Mouse (Mus musculus) skeletal muscle tissue, postnatal 0 days (tissue): ENCODE results near the gene Slc36a3. TPM values are rescaled to one million over a fixed set of nuclear protein-coding genes. Genes with fewer than 3 reads are reported as not detected.

ENCODE experiments used
- polyA plus RNA-seq: library from polyadenylated mRNA; unstranded; fragments of >200 nt; fragmentation: Nextera tagmentation; extraction: Ambion mirVana; gene quantifications from 2 replicates; pipeline ENCODE4 v1.2.1, GENCODE M21; 2015

Gene Slc36a3
- not detected in 2 replicates for polyA plus RNA-seq

DNA sequence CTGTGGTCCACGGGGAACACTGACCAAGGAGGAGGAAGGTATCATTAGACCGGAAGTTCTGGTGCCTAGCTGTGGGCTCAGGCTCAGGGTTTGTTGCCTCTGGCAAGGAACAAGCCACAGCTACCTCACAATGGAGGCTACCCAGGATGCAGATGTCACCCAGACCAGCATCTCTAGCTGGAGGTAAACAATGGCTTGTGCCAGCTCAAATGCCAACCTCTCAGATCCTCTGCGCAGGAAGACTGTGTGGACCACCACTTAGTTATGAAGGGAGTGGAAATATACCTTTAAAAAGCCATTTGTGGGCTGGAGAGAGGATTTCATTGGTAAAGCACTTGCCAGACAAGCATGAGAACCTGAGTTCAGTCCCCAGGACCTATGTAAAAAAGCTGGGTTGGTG is at the start of gene Slc36a3:
Gene Slc36a3 (minus strand): TSS at position 101 of the 400 bp plus-strand sequence.

DNA sequence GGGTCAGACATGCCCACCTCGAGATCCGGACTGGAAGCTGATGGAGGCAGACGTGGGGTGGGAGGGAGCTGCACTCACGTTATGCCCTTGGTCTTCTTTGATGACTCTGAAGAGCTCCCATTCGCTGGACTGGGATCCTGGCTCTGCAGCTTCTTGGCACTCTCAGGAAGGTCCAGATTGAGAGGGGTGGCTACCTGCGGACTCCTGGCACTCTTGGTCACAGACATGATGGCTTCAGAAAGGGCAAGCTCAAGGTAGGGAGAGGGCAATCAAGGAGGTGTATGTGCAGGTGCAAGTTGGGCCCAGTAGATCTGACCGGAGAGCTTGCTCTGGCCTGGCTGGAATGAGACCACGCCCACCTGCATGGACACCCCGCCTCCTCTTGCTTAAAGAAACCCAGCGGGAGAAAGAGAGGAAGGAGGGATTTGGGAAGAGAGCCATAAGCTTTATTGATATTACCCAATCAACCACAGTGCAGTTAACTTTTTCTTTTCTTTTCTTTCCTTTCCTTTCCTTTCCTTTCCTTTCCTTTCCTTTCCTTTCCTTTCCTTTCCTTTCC is 33.3 kb upstream of the Slc36a3 start, which contains the start of gene Slc36a2:
Gene Slc36a2 (minus strand): TSS at position 345 of the 559 bp plus-strand sequence.

DNA sequence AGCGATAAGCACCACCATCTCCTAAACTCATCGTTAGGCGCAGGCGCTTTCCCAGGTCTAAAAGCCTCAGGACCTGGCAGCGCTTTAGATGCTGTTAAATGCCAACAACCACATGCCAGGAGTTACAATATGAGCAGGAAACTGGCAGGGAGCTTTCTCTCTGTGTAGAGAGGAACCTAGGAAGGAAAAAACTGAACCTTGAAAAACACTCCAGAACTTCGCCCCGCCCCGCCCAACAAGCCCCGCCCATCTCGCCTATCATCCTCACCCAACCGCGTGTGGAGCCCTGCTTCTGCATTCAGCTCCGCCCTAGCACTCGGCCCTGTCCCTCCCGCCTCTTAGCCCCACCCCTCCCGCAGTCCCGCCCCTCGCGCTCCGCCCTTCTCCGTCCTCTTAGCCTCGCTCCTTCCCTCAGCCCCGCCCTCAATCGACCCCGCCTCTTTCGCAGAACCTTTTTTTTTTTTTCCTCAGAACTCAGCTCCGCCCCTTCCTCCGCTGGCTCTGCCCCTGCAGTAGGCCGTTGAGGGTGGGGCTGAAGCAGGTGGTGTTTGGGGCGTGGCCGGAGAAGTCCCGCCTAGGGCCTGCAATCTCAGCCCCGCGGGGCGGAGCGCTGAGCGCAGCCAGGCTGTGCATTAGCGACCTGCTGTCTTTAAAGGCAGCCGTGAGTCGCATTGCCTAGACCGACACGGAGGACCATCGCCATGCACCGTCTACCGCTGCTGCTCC is 53.9 kb downstream of the Slc36a3 start, which contains the start of gene Gm2a:
Gene Gm2a (plus strand): TSS at position 653 of the 726 bp plus-strand sequence.

DNA sequence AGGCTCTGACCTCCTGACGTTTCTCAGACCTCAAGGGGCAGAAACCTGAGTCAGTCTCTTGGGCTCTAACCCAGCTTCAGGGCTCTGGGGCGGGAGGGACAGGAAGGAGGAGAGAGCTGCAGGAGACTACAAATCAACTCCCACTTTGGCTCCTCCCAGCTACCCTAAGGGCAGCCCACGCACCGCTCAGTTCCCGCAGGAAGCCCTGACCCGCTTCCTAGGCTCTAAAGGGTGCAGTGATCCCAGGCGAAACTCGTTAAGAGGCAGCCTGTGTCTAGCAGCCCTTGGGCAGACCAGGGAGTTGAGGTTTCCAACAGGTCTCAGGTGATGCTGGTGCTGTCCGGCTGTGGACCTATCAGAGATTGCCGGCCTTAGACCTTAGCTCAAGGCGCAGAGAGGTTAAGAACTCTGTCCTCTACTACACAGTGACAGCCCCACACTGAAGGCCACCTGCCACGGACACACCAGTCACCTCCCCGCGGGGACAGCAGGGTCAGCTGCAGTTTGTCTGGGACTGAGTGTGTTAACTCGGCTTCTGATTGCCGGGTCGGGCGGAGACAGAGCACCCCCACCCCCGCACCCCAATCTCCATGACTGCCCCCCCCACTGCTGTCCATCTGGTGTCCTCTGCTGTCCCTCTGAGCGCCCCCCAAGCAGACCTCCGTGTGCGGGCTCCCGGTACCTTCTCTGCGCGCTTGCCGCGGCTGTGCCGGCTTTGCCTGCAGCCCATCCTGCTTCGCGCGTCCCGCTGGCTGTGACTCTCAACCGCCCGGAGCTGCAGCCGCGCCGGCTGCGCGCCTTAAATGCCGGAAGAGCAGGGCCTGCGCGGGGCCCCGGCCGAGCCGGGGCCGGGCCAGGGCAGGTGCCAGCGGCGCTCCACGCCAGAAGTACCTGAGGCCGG is 73.9 kb downstream of the Slc36a3 start, which contains the start of gene Ccdc69:
Gene Ccdc69 (minus strand): TSS at position 801 of the 901 bp plus-strand sequence.

Other genes with a start within 250 kb of the Slc36a3 start
- 49.5 and 62.1 TPM in 2 replicates for gene Gpx3, start 249.3 kb downstream of the Slc36a3 start, polyA plus RNA-seq
- gene Tnip1, start 188.8 kb downstream of the Slc36a3 start, polyA plus RNA-seq = 27.3 and 30.2 TPM in 2 replicates
- 241 and 261 TPM in 2 replicates for gene Anxa6, start 118.3 kb downstream of the Slc36a3 start, polyA plus RNA-seq
- 15.7 and 20.6 TPM in 2 replicates for gene Ccdc69, start 73.6 kb downstream of the Slc36a3 start, polyA plus RNA-seq
- 18.7 and 32.2 TPM in 2 replicates for gene Gm2a, start 53.6 kb downstream of the Slc36a3 start, polyA plus RNA-seq
- 4.1 and 26.1 TPM in 2 replicates for gene Slc36a2, start 33.4 kb upstream of the Slc36a3 start, polyA plus RNA-seq
- 0.56 and 0.62 TPM in 2 replicates for gene Slc36a1, start 52.6 kb upstream of the Slc36a3 start, polyA plus RNA-seq
- gene Fat2, start 184.9 kb upstream of the Slc36a3 start, polyA plus RNA-seq = 0.02 TPM in 1 of 2 replicates, not detected in the other